Mouse (Mus musculus): Measurements from ENCODE around the gene Enox1.

GRCm38 (mm10) chr14:77478692-77479091 lies 322.1 kb downstream of the Enox1 start:
- TF ChIP-seq CTCF (conservative IDR thresholded peaks at IDR 0.05; ENCODE audit: low read length) (no peak), NANOG (IDR thresholded peaks at IDR 0.05; ENCODE audit: borderline replicate concordance, low read length) (no peak)
